Mouse (Mus musculus) midbrain, embryonic 16.5 days (tissue): ENCODE results near the gene Slc15a4. TPM values are rescaled to one million over a fixed set of nuclear protein-coding genes. Genes with fewer than 3 reads are reported as not detected.

Experiments
- ATAC-seq: fragments of 200-750 bp; cut with Nextera tagmentation; 2 replicates; pipeline ENCODE4 v1.8.0; 2017; ENCODE audit warnings: moderate TSS enrichment
- H3K27ac ChIP-seq: fragments of 300-500 bp; sonication (generic); 2 replicates; pipeline ENCODE4 v1.5.1; 2014; ENCODE audit warnings: mild to moderate bottlenecking, low read length, mixed read lengths
- H3K27me3 ChIP-seq: fragments of 300-500 bp; sonication (generic); 2 replicates; pipeline ENCODE4 v1.6.1; 2014; ENCODE audit warnings: low read depth, low read length, mixed read lengths; ENCODE audit not compliant: control insufficient read depth, insufficient read depth
- H3K36me3 ChIP-seq: fragments of 300-500 bp; sonication (generic); 2 replicates; pipeline ENCODE4 v1.6.1; 2014; ENCODE audit warnings: mild to moderate bottlenecking, low read length, moderate library complexity, mixed read lengths; ENCODE audit not compliant: control insufficient read depth, insufficient read depth
- H3K4me1 ChIP-seq: fragments of 300-500 bp; sonication (generic); 2 replicates; pipeline ENCODE4 v1.6.1; 2014; ENCODE audit warnings: mild to moderate bottlenecking, low read length, mixed read lengths; ENCODE audit not compliant: control insufficient read depth, insufficient read depth
- H3K4me2 ChIP-seq: fragments of 300-500 bp; sonication (generic); 2 replicates; pipeline ENCODE4 v1.6.1; 2014; ENCODE audit warnings: mild to moderate bottlenecking, low read length, mixed read lengths
- H3K4me3 ChIP-seq: fragments of 300-500 bp; sonication (generic); 2 replicates; pipeline ENCODE4 v1.5.1; 2014; ENCODE audit warnings: low read depth, mild to moderate bottlenecking, low read length, moderate library complexity, mixed read lengths
- H3K9ac ChIP-seq: fragments of 300-500 bp; sonication (generic); 2 replicates; pipeline ENCODE4 v1.6.1; 2014; ENCODE audit warnings: low read depth, low read length, mixed read lengths
- H3K9me3 ChIP-seq: fragments of 300-500 bp; sonication (generic); replicated peaks from 2 replicates; pipeline ENCODE4 v1.6.1; 2014; ENCODE audit warnings: mild to moderate bottlenecking, low read length, mixed read lengths; ENCODE audit not compliant: control insufficient read depth, poor library complexity, severe bottlenecking
- WGBS: fragments of 180-500 bp; shearing (Covaris S2); extraction: QIAGEN DNeasy Blood & Tissue Kit; methylation state at CpG from one replicate; pipeline ENCODE4 v1.1.7; 2014; 5-methylcytosine and 5-hydroxymethylcytosine counted together
- polyA plus RNA-seq: library from polyadenylated mRNA; unstranded; fragments of >200 nt; fragmentation: Nextera tagmentation; extraction: Ambion mirVana; gene quantifications from 2 replicates; pipeline ENCODE4 v1.2.1, GENCODE M21; 2015

Slc15a4 gene
- polyA plus RNA-seq: 26.3 and 31.1 TPM in 2 replicates

GRCm38 (mm10) chr5:127632167-127633145 lies at the start of gene Slc15a4, which contains the start of gene Glt1d1:
Gene Slc15a4 (minus strand): TSS chr5:127632897.
Gene Glt1d1 (plus strand): TSS chr5:127632262.
- peak within 1 kb of the TSS; percentile 25; the same call in 1 of the 2 replicates for H3K27ac ChIP-seq
- peak within 1 kb of the TSS; percentile 69 for H3K4me2 ChIP-seq
- peaks cover 6% of the 10 kb centered on the region for H3K4me1 ChIP-seq
- H3K9ac ChIP-seq: peak within 1 kb of the TSS; percentile 69
- WGBS: under 1% methylated on average over 60 of the region's 62 CpGs
- H3K27me3 ChIP-seq: no peaks in the 10 kb centered on the region
- peak within 1 kb of the TSS; percentile 46 for H3K4me3 ChIP-seq
- peak; percentile 82 for ATAC-seq
- no peaks in the 10 kb centered on the region for H3K9me3 ChIP-seq
- H3K36me3 ChIP-seq: no peaks in the 10 kb centered on the region

- WGBS: 94% methylated on average over 5 of the region's 5 CpGs
- no peak overlapping the region for H3K9ac ChIP-seq
- no peaks in the 10 kb centered on the region for H3K36me3 ChIP-seq
- H3K4me2 ChIP-seq: no peak overlapping the region
- H3K4me3 ChIP-seq: no peak overlapping the region
- ATAC-seq: no peak
- H3K9me3 ChIP-seq: no peaks in the 10 kb centered on the region
- no peaks in the 10 kb centered on the region for H3K4me1 ChIP-seq
- no peaks in the 10 kb centered on the region for H3K27me3 ChIP-seq
- H3K27ac ChIP-seq: no peak overlapping the region
These were observed 45.8 kb upstream of the Slc15a4 start for GRCm38 (mm10) chr5:127678501-127678900.

DNA sequence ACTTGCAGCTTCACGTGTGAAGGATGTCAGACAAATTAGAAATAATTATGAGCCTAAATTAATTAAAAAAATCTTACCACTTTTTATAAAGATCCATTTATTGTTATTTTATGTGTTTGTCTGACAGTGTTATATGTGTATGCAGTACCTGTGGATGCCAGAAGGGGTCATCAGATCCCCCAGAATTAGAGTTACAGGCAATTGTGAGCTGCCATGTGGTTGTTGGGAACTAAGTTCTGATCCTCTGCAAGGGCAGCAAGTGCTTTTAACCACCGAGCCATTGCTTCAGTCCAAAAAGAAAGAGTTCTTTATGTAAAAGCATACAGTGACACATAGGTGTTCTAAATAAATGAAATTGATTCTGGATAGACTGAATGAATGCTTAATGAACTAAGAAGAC lies 44.9 kb upstream of the Slc15a4 start:
- Histone ChIP-seq H3K4me3 (no peak overlapping the region), H3K4me2 (no peak overlapping the region), H3K27ac (no peak overlapping the region), H3K4me1 (no peaks in the 10 kb centered on the region), H3K9ac (no peak overlapping the region), H3K36me3 (no peaks in the 10 kb centered on the region), H3K9me3 (no peaks in the 10 kb centered on the region), H3K27me3 (no peaks in the 10 kb centered on the region)
- 91% methylated on average over 2 of the region's 2 CpGs for WGBS
- ATAC-seq: no peak

- Histone ChIP-seq H3K9me3 (no peaks in the 10 kb centered on the region), H3K4me3 (no peak overlapping the region), H3K9ac (no peak overlapping the region), H3K4me1 (0 out of 2 replicates have a peak, but pooled peaks cover 2% of the 10 kb centered on the region), H3K27me3 (no peaks in the 10 kb centered on the region), H3K27ac (no peak overlapping the region), H3K4me2 (no peak overlapping the region), H3K36me3 (no peaks in the 10 kb centered on the region)
- no peak for ATAC-seq
- WGBS: 94% methylated on average over 8 of the region's 8 CpGs
These were observed 41.2 kb upstream of the Slc15a4 start for GRCm38 (mm10) chr5:127673913-127674312.

DNA sequence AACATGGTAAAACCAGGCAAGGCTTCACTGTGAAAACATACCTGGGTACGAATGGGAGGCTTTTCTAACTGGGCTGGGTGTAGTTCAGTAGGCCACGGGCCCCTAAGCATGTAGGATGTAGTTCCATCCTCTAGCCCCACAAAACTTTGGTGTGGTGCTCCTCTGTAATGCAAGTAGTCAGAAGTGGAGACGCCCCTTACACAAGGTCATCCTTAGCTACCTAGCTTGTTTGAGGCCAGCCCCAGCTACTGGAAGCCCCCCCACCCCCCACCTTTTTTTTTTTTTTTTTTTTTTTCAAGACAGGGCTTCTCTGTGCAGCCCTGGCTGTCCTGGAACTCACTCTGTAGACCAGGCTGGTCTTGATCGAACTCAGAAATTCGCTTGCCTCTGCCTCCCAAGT lies 28.3 kb upstream of the Slc15a4 start:
- Histone ChIP-seq H3K27ac (no peak overlapping the region), H3K9ac (no peak overlapping the region), H3K36me3 (peaks cover 5% of the 10 kb centered on the region), H3K9me3 (no peaks in the 10 kb centered on the region), H3K27me3 (no peaks in the 10 kb centered on the region), H3K4me3 (no peak overlapping the region), H3K4me1 (no peaks in the 10 kb centered on the region), H3K4me2 (no peak overlapping the region)
- 89% methylated on average over 5 of the region's 5 CpGs for WGBS
- ATAC-seq: no peak

DNA sequence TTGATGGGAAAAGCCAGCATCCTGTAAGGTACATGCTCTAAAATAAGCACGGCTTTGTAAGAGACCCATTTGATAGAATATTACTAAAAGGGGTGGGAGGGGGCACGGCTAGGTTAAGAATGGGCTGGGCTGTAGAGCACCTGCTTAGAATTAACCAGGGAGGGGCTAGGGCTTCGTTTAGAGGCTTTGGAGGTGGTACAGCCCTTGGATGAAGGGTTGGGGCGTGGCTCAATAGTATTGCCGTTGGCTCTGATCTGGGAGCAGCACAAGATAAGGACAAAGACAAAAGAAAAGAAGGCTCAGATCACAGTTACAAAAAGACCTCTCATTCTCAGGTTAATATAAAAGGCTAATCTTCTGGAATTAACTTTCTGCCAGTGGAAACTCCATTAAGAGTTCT lies 27.6 kb upstream of the Slc15a4 start:
- H3K9me3 ChIP-seq: no peaks in the 10 kb centered on the region
- H3K36me3 ChIP-seq: peaks cover 6% of the 10 kb centered on the region
- H3K9ac ChIP-seq: no peak overlapping the region
- 66% methylated on average over 5 of the region's 5 CpGs for WGBS
- H3K27ac ChIP-seq: no peak overlapping the region
- no peak for ATAC-seq
- no peak overlapping the region for H3K4me3 ChIP-seq
- no peak overlapping the region for H3K4me2 ChIP-seq
- no peaks in the 10 kb centered on the region for H3K27me3 ChIP-seq
- no peaks in the 10 kb centered on the region for H3K4me1 ChIP-seq

DNA sequence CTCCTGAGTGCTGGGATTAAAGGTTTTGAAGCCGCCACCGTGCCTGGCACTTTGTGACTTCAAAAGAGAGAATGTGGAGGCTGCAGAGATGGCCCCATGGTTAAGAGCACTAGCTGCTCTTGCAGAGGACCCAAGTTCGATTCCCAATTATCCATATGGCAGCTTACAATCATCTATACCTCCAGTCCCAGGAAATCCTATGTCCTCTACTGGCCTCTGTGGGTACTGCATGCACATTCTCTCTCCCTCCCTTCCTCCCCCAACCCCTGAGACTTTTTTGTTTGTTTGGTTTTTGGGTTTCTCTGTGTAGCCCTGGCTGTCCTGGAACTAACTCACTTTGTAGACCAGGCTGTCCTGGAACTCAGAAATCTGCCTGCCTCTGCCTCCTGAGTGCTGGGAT lies 26.6 kb upstream of the Slc15a4 start:
- Histone ChIP-seq H3K9ac (no peak overlapping the region), H3K9me3 (no peaks in the 10 kb centered on the region), H3K36me3 (peaks cover 6% of the 10 kb centered on the region), H3K4me3 (no peak overlapping the region), H3K4me2 (no peak overlapping the region), H3K27ac (no peak overlapping the region), H3K4me1 (no peaks in the 10 kb centered on the region), H3K27me3 (no peaks in the 10 kb centered on the region)
- WGBS: 87% methylated on average over 3 of the region's 3 CpGs
- ATAC-seq: no peak

GRCm38 (mm10) chr5:127658257-127658656 lies 25.6 kb upstream of the Slc15a4 start:
- 90% methylated on average over 2 of the region's 2 CpGs for WGBS
- H3K4me2 ChIP-seq: no peak overlapping the region
- H3K4me3 ChIP-seq: no peak overlapping the region
- H3K9me3 ChIP-seq: no peaks in the 10 kb centered on the region
- no peak overlapping the region for H3K27ac ChIP-seq
- H3K9ac ChIP-seq: no peak overlapping the region
- H3K36me3 ChIP-seq: peaks cover 6% of the 10 kb centered on the region
- H3K27me3 ChIP-seq: no peaks in the 10 kb centered on the region
- no peaks in the 10 kb centered on the region for H3K4me1 ChIP-seq
- ATAC-seq: no peak

GRCm38 (mm10) chr5:127649077-127649476 lies 16.4 kb upstream of the Slc15a4 start:
- Histone ChIP-seq H3K36me3 (no peaks in the 10 kb centered on the region; the same call in 1 of the 2 replicates), H3K4me3 (no peak overlapping the region), H3K4me2 (no peak overlapping the region), H3K27ac (no peak overlapping the region), H3K9ac (no peak overlapping the region), H3K9me3 (no peaks in the 10 kb centered on the region), H3K27me3 (no peaks in the 10 kb centered on the region), H3K4me1 (no peaks in the 10 kb centered on the region)
- ATAC-seq: no peak
